Mouse (Mus musculus): ENCODE results near the gene Zdhhc13.

GRCm38 (mm10) chr7:48825170-48825569, 36.4 kb downstream of the Zdhhc13 start:
- TF ChIP-seq CTCF (IDR thresholded peaks at IDR 0.05; ENCODE audit: insufficient read depth, low read length) (no peak), POLR2A (IDR thresholded peaks at IDR 0.05; ENCODE audit: borderline replicate concordance, extremely low read depth, low read depth, low read length) (no peak)
